In the genomic region with DNA sequence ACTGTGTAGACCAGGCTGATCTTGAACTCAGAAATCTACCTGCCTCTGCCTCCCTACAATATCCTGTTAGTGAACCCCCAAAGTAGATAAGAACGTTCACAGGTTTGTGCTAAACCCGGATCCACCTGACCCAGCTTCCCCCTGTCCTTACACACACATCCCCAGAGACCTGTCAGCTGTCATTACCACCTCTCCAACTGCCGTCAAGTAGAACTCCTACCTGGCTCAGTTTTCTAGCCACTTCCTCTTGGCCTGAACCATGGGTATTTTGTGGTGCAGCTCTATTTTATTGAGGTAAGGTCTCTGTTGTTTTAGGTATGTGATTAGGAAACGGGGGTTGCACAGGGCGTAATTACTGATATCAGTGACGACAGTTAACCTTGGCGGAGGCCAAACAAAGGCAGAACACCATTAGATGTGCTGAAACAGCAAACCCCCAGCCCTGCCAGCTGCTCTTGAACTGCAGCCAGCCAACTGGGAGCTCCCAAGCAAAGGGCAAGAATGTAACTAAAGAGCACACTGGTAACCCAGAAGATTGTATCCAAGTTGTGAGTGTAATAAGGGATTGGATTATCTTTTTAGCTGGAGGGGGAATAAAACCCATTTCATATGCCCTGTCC, we compare ENCODE assay signal across 10 mouse cellular contexts. TPM values are rescaled to one million over a fixed set of nuclear protein-coding genes. Genes with fewer than 3 reads are reported as not detected.
DNase-seq lines count a peak whose midpoint lies in the region; ATAC-seq lines count a peak whose summit lies in the region.
"Had no signal": no experiment of that assay in that cellular context is flagged by ENCODE, and none has a peak within 500 bp of the region (broad histone marks: within the 10 kb centered on the region; RNA-seq: fewer than 3 reads in every experiment).

No protein-coding gene starts in this region.

- no peak overlapping the region for H3K27ac ChIP-seq in heart, embryonic 13.5 days (replicated peaks)
- no peak overlapping the region for H3K27ac ChIP-seq in heart, embryonic 11.5 days (ENCODE audit: low read depth, low read length)
- H3K27ac ChIP-seq in limb, embryonic 10.5 days: no peak overlapping the region
- H3K27ac ChIP-seq: neural tube, embryonic 15.5 days had no signal

- no peak overlapping the region for H3K4me3 ChIP-seq in heart, embryonic 13.5 days
- H3K4me3 ChIP-seq in heart, embryonic 11.5 days (ENCODE audit: low read depth, low read length): no peak overlapping the region
- H3K4me3 ChIP-seq in limb, embryonic 10.5 days: no peak overlapping the region
- H3K4me3 ChIP-seq: megakaryocyte, embryonic 14.5 days; neural tube, embryonic 15.5 days had no signal

- 0 out of 2 replicates have a peak overlapping the region, but pooled peaks have one; percentile 1 for H3K9ac ChIP-seq in heart, embryonic 13.5 days
- no peak overlapping the region for H3K9ac ChIP-seq in heart, embryonic 11.5 days (ENCODE audit: low read depth, low read length)
- H3K9ac ChIP-seq: neural tube, embryonic 15.5 days had no signal

- no peaks in the 10 kb centered on the region for H3K9me3 ChIP-seq in heart, embryonic 13.5 days
- no peaks in the 10 kb centered on the region for H3K9me3 ChIP-seq in heart, embryonic 11.5 days (replicated peaks; ENCODE audit: control insufficient read depth, low read length)
- no peaks in the 10 kb centered on the region for H3K9me3 ChIP-seq in limb, embryonic 10.5 days (replicated peaks)
- H3K9me3 ChIP-seq: neural tube, embryonic 15.5 days had no signal

- H3K36me3 ChIP-seq in heart, embryonic 13.5 days: no peaks in the 10 kb centered on the region
- H3K36me3 ChIP-seq in heart, embryonic 11.5 days (ENCODE audit: control insufficient read depth, insufficient read depth, low read length): no peaks in the 10 kb centered on the region
- H3K36me3 ChIP-seq in splenic B cell, adult 2 months (ENCODE audit: control insufficient read depth, insufficient read depth, low read length, poor library complexity, severe bottlenecking): no peaks in the 10 kb centered on the region
- H3K36me3 ChIP-seq in limb, embryonic 10.5 days: no peaks in the 10 kb centered on the region
- H3K36me3 ChIP-seq: neural tube, embryonic 15.5 days had no signal

- DNase-seq in ovary, adult 18-20 months (ENCODE audit: low spot score): peak; percentile 54
- DNase-seq in ovary, postnatal 14 days (ENCODE audit: low spot score): no peak
- DNase-seq in heart, postnatal 4 days: peak; percentile 62
- peak; percentile 73 for DNase-seq in splenic B cell, adult 2 months (ENCODE audit: low read depth, low spot score)
- DNase-seq in limb, embryonic 10.5 days (ENCODE audit: low spot score): no peak
- DNase-seq in cerebellum, postnatal 4 days (ENCODE audit: low spot score in 2 of 2): no peak

- H3K27me3 ChIP-seq in heart, embryonic 13.5 days (replicated peaks): no peaks in the 10 kb centered on the region
- H3K27me3 ChIP-seq in heart, embryonic 11.5 days (ENCODE audit: control insufficient read depth, insufficient read depth, low read length): no peaks in the 10 kb centered on the region
- no peaks in the 10 kb centered on the region for H3K27me3 ChIP-seq in splenic B cell, adult 2 months (ENCODE audit: control insufficient read depth, insufficient read depth, low read length, poor library complexity, severe bottlenecking)
- no peaks in the 10 kb centered on the region for H3K27me3 ChIP-seq in limb, embryonic 10.5 days (ENCODE audit: low read depth, poor library complexity, severe bottlenecking)
- H3K27me3 ChIP-seq: neural tube, embryonic 15.5 days had no signal

- WGBS in heart, embryonic 13.5 days: 22% methylated on average over 7 of the region's 7 CpGs
- WGBS in heart, embryonic 11.5 days (ENCODE audit: insufficient replicate concordance): 41% methylated on average over 7 of the region's 7 CpGs
- WGBS in limb, embryonic 10.5 days: 73% methylated on average over 7 of the region's 7 CpGs

- peaks cover 22% of the 10 kb centered on the region for H3K4me1 ChIP-seq in heart, embryonic 13.5 days
- H3K4me1 ChIP-seq in heart, embryonic 11.5 days (ENCODE audit: control insufficient read depth, insufficient read depth, low read length): no peaks in the 10 kb centered on the region
- H3K4me1 ChIP-seq in limb, embryonic 10.5 days: no peaks in the 10 kb centered on the region
- H3K4me1 ChIP-seq: neural tube, embryonic 15.5 days had no signal

- no peak overlapping the region for H3K4me2 ChIP-seq in heart, embryonic 13.5 days
- H3K4me2 ChIP-seq in heart, embryonic 11.5 days: no peak overlapping the region
- H3K4me2 ChIP-seq: neural tube, embryonic 15.5 days had no signal

- no peak for ATAC-seq in heart, embryonic 13.5 days (ENCODE audit: extremely low read depth, insufficient number of reproducible peaks, low FRiP score, low TSS enrichment)
- ATAC-seq in heart, embryonic 11.5 days (replicated peaks; ENCODE audit: insufficient number of reproducible peaks, low FRiP score, low TSS enrichment): no peak

RNA-seq across cellular contexts. Expression of a gene that starts 21.0 kb away (rescaled TPM):
- 0.04 TPM in 1 of 2 replicates, not detected in the other for polyA plus RNA-seq in heart, embryonic 13.5 days (2015; fragmentation: Nextera tagmentation; extraction: Ambion mirVana)
- not detected in 2 replicates for polyA plus RNA-seq in heart, embryonic 11.5 days (2014; fragmentation: Nextera tagmentation; extraction: Ambion mirVana)
- total RNA-seq in heart, postnatal 4 days (2021): not detected
- not detected in 2 replicates for polyA plus RNA-seq in limb, embryonic 10.5 days (2016; fragmentation: Nextera tagmentation; extraction: Ambion mirVana)

RNA-seq across cellular contexts. Expression of a gene that starts 34.8 kb away (rescaled TPM):
- not detected in 2 replicates for polyA plus RNA-seq in heart, embryonic 13.5 days (2015; fragmentation: Nextera tagmentation; extraction: Ambion mirVana)
- polyA plus RNA-seq in heart, embryonic 11.5 days (2014; fragmentation: Nextera tagmentation; extraction: Ambion mirVana): not detected in 2 replicates
- not detected for total RNA-seq in heart, postnatal 4 days (2021)
- polyA plus RNA-seq in limb, embryonic 10.5 days (2016; fragmentation: Nextera tagmentation; extraction: Ambion mirVana): not detected in 2 replicates

RNA-seq across cellular contexts. Expression of a gene that starts 53.6 kb away (rescaled TPM):
- polyA plus RNA-seq in heart, embryonic 13.5 days (2015; fragmentation: Nextera tagmentation; extraction: Ambion mirVana): 0.19 TPM in 1 of 2 replicates, not detected in the other
- not detected in 2 replicates for polyA plus RNA-seq in heart, embryonic 11.5 days (2014; fragmentation: Nextera tagmentation; extraction: Ambion mirVana)
- not detected for total RNA-seq in heart, postnatal 4 days (2021)
- polyA plus RNA-seq in limb, embryonic 10.5 days (2016; fragmentation: Nextera tagmentation; extraction: Ambion mirVana): 0.13 TPM in 1 of 2 replicates, not detected in the other

Comparison
In these comparisons a context has a peak if more than half of its experiments do, and no peak if none do; other contexts are left out.
1. DNase-seq: peak in ovary, adult 18-20 months (single experiment), heart, postnatal 4 days (single experiment) and splenic B cell, adult 2 months (single experiment); none in ovary, postnatal 14 days (single experiment), limb, embryonic 10.5 days (single experiment) and cerebellum, postnatal 4 days (0 of 2).